Mouse (Mus musculus) liver, embryonic 12.5 days (tissue): ENCODE data around the gene Prelid1. TPM values are rescaled to one million over a fixed set of nuclear protein-coding genes. Genes with fewer than 3 reads are reported as not detected.

Source experiments
- ATAC-seq: fragments of 200-750 bp; cut with Nextera tagmentation; 2 replicates; pipeline ENCODE4 v1.8.0; 2017; ENCODE audit warnings: moderate number of reproducible peaks, mild to moderate bottlenecking, moderate library complexity
- H3K27ac ChIP-seq: fragments of 300-500 bp; sonication (generic); 2 replicates; pipeline ENCODE4 v1.5.1; 2016; ENCODE audit warnings: mild to moderate bottlenecking
- H3K27me3 ChIP-seq: fragments of 300-500 bp; sonication (generic); replicated peaks from 2 replicates; pipeline ENCODE4 v1.6.1; 2016; ENCODE audit warnings: mild to moderate bottlenecking, moderate library complexity
- H3K36me3 ChIP-seq: fragments of 300-500 bp; sonication (generic); 2 replicates; pipeline ENCODE4 v1.6.1; 2016; ENCODE audit warnings: mild to moderate bottlenecking, moderate library complexity
- H3K4me1 ChIP-seq: fragments of 300-500 bp; sonication (generic); 2 replicates; pipeline ENCODE4 v1.6.1; 2016
- H3K4me2 ChIP-seq: fragments of 300-500 bp; sonication (generic); 2 replicates; pipeline ENCODE4 v1.6.1; 2016; ENCODE audit warnings: mild to moderate bottlenecking, moderate library complexity
- H3K4me3 ChIP-seq: fragments of 300-500 bp; sonication (generic); 2 replicates; pipeline ENCODE4 v1.5.1; 2016; ENCODE audit warnings: mild to moderate bottlenecking, moderate library complexity
- H3K9ac ChIP-seq: fragments of 300-500 bp; sonication (generic); 2 replicates; pipeline ENCODE4 v1.6.1; 2016; ENCODE audit warnings: mild to moderate bottlenecking, moderate library complexity
- H3K9me3 ChIP-seq: fragments of 300-500 bp; sonication (generic); replicated peaks from 2 replicates; pipeline ENCODE4 v1.6.1; 2016; ENCODE audit warnings: mild to moderate bottlenecking, moderate library complexity
- WGBS: fragments of 180-500 bp; shearing (Covaris S2); methylation state at CpG from one replicate; pipeline ENCODE4 v1.1.7; 2016; ENCODE audit not compliant: insufficient replicate concordance; 5-methylcytosine and 5-hydroxymethylcytosine counted together
- polyA plus RNA-seq: library from polyadenylated mRNA; unstranded; fragments of >200 nt; fragmentation: Nextera tagmentation; extraction: Ambion mirVana; gene quantifications from 2 replicates; pipeline ENCODE4 v1.2.1, GENCODE M21; 2016

Prelid1 gene
- polyA plus RNA-seq, 1 experiment from 2014 or later, result 318 TPM

DNA sequence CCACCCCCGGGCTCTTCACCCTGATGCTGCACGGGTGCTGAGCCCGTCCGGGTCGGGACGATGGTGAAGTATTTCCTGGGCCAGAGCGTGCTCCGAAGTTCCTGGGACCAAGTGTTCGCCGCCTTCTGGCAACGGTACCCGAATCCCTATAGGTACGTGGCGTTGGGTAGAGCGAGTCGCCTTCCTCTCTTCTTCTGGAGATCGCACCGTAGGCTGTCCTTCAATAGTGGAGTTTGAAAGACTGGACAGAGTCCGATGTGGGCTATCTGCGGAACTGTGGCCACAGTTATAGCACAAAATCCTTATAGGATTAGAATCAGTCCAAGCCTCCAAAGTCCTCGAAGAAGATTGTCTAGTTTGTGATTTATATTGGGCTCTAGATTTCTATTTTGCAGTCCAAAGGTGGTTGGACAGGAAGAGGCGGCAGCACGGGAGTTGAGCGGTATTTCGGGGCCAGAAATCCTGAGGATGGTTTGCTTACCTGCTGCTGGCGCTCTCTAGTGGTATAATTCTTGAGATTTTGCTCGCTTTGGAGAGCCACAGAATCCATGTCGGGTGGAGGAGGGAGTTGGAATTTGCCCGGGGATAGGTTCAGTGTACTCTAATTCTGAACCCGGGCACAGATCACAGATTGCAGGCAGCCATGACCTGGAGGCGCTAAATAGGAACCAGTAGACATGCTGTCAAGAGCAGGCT lies 2.0 kb downstream of the Prelid1 start:
- peaks cover 55% of the 10 kb centered on the region for H3K4me1 ChIP-seq
- peaks cover 79% of the 10 kb centered on the region for H3K36me3 ChIP-seq
- peak overlapping the region; percentile 94 for H3K9ac ChIP-seq

DNA sequence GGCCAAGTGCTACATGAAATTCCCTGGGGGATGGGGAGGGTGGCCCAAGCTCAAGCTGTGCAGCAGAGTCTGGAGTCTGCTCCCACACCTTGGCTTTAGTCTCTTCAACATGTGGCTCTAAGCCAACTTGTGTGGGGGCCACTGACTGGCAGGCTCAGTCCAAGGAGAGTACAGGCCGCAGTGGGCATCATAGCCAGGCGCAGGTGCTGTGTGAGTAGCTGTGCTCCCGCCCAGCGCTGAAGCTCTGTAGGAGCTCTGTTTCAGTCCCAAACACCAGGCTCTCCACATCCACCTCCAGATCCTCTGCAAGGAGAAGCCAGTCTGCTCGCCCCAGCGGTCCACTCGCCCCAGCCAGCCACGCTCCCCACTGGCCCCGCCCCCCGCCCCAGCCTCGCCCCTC lies 5.3 kb downstream of the Prelid1 start:
- ATAC-seq, result no peak
- Histone ChIP-seq H3K4me3 (0 out of 2 replicates have a peak overlapping the region, but pooled peaks have one; percentile 1), H3K27ac (no peak overlapping the region), H3K27me3 (no peaks in the 10 kb centered on the region), H3K9me3 (no peaks in the 10 kb centered on the region), H3K4me1 (peaks cover 71% of the 10 kb centered on the region), H3K36me3 (peaks cover 56% of the 10 kb centered on the region), H3K4me2 (no peak overlapping the region), H3K9ac (no peak overlapping the region)
- 79% methylated on average over 11 of the region's 11 CpGs for WGBS

More for the DNA sequence above, 2.0 kb downstream of the Prelid1 start:
- Histone ChIP-seq H3K27me3 (no peaks in the 10 kb centered on the region), H3K4me3 (peak overlapping the region; percentile 83), H3K27ac (peak overlapping the region; percentile 86), H3K9me3 (no peaks in the 10 kb centered on the region), H3K4me2 (peak overlapping the region; percentile 95)
- 1% methylated on average over 31 of the region's 31 CpGs for WGBS
- no peak for ATAC-seq

DNA sequence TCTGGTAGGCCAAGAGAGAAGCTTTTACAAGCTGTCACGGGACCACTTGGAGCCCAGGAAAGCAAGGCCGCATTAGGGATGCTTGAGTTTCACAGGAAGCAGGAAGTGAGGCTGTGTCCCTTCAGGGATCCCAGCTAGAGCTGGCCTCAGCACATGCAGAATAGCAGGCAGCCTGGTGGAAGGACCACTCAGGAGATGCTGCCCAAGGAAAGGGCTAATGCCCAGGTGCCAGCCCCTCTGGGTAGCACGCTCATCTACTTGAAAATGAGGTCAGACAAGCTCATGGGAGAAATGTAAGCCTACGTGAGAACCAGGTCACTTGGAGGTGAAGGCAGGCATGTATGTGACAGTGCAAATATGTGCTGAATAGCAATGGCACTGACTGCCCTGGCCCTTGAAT lies 6.9 kb downstream of the Prelid1 start:
- WGBS, result 50% methylated on average over 4 of the region's 4 CpGs
- Histone ChIP-seq H3K27ac (peak overlapping the region; percentile 37; the same call in 1 of the 2 replicates), H3K4me2 (peak overlapping the region; percentile 78), H3K4me1 (peaks cover 77% of the 10 kb centered on the region), H3K9me3 (no peaks in the 10 kb centered on the region), H3K4me3 (peak overlapping the region; percentile 77), H3K9ac (peak overlapping the region; percentile 48), H3K27me3 (0 out of 2 replicates have a peak, but pooled peaks cover 6% of the 10 kb centered on the region), H3K36me3 (peaks cover 55% of the 10 kb centered on the region)
- no peak for ATAC-seq

DNA sequence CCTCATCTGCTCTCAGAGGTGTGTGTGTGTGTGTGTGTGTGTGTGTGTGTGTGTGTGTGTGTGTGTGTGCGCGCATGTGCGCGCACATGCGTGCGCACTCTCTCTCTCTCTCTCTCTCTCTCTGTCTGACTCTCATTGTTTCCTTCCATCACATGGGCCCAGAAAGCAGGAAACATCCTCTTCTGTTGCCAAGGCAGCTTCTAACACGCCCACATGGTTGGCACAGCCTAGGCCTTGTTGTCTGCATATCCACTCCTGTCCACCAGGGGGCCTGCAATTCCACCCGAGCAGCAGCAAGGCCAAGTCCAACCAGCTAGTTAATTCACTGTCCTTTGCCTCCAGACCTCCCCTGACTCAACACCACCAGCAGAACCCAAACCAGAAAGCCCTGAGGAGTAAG lies 7.3 kb downstream of the Prelid1 start:
- 0 out of 2 replicates have a peak, but pooled peaks cover 7% of the 10 kb centered on the region for H3K27me3 ChIP-seq
- peak; percentile 11; the same call in 1 of the 2 replicates for ATAC-seq
- peak overlapping the region; percentile 78 for H3K4me2 ChIP-seq
- H3K4me3 ChIP-seq, result peak overlapping the region; percentile 77
- peak overlapping the region; percentile 84 for H3K9ac ChIP-seq
- peaks cover 76% of the 10 kb centered on the region for H3K4me1 ChIP-seq
- 51% methylated on average over 8 of the region's 8 CpGs for WGBS
- H3K36me3 ChIP-seq, result peaks cover 55% of the 10 kb centered on the region
- peak overlapping the region; percentile 37; the same call in 1 of the 2 replicates for H3K27ac ChIP-seq
- H3K9me3 ChIP-seq, result no peaks in the 10 kb centered on the region

DNA sequence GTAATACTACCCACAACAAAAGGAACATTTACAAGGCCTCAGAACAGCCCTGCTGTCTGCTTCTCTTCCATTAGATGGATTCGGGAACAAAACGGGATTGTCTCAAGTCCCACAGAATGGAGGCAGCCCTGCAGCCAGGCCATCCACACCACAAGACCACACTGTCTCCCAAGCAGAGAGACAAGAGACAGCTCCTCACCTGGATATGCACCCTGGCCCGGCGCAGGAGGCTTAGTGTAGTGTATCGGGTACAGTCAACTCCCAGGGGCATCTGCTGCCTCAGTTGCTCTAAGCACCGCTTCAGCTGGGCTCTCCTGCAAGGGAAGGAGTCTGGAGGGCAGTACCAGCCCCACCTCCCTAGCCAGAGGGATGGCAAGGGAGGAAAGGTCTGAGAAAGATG lies 7.9 kb downstream of the Prelid1 start:
- H3K27ac ChIP-seq, result no peak overlapping the region; the same call in 1 of the 2 replicates
- peak overlapping the region; percentile 84 for H3K9ac ChIP-seq
- no peaks in the 10 kb centered on the region for H3K9me3 ChIP-seq
- H3K4me1 ChIP-seq, result peaks cover 70% of the 10 kb centered on the region
- peak overlapping the region; percentile 77 for H3K4me3 ChIP-seq
- 0 out of 2 replicates have a peak, but pooled peaks cover 7% of the 10 kb centered on the region for H3K27me3 ChIP-seq
- ATAC-seq, result no peak
- 74% methylated on average over 6 of the region's 6 CpGs for WGBS
- peak overlapping the region; percentile 78 for H3K4me2 ChIP-seq
- H3K36me3 ChIP-seq, result peaks cover 50% of the 10 kb centered on the region

DNA sequence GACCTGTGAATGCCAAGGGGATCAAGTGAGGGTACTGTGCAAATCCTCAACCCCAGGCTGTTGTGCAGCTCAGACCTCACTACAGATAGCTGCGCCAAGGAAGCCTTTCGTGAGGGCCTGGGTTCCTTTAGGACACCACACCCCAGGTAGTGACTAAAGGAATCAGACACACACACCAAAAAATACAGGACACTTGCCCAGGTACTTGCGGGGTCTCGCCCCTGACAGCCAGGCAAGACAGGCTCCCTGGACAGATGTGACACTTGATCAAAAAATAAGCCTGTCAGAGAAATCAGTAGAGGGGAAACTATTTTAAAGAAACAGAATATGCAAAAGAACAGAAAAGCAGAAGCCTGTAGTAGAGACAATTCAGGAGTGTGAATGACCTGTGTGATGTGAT lies 8.3 kb downstream of the Prelid1 start:
- H3K9me3 ChIP-seq, result no peaks in the 10 kb centered on the region
- peaks cover 46% of the 10 kb centered on the region for H3K36me3 ChIP-seq
- peak overlapping the region; percentile 92 for H3K27ac ChIP-seq
- H3K4me2 ChIP-seq, result peak overlapping the region; percentile 78
- peaks cover 66% of the 10 kb centered on the region for H3K4me1 ChIP-seq
- 83% methylated on average over 4 of the region's 4 CpGs for WGBS
- H3K27me3 ChIP-seq, result 0 out of 2 replicates have a peak, but pooled peaks cover 11% of the 10 kb centered on the region
- H3K9ac ChIP-seq, result peak overlapping the region; percentile 84
- peak overlapping the region; percentile 77 for H3K4me3 ChIP-seq
- no peak for ATAC-seq

DNA sequence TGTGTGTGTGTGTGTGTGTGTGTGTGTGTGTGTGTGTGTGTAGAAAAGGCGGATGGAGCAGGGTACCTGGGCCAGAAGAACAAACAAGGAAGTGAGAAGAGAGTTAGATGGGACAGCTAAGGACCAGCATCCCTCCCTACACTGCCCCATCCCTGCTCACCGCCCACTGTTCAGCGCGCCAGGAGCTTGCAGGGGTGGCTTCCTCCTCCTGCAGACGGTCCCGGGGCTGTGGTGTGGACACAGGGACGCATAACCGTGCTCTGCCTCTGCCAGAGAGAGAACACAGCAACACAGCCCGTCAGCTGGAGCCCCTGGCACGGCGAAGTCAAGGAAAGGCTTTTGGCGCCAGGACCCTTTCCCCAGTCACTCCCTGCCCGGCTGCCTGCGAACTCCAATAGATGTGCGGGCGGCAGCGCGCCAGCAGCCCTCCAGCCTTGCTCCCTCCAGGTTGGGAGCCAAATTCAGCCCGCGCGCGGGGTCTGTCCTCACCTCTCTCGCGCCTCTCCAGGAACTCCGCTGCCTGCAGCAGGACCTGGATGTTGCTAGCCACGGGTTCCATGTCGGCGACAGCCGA lies 8.9 kb downstream of the Prelid1 start:
- H3K9ac ChIP-seq, result peak overlapping the region; percentile 84
- peak overlapping the region; percentile 77 for H3K4me3 ChIP-seq
- peak; percentile 35 for ATAC-seq
- peaks cover 40% of the 10 kb centered on the region for H3K36me3 ChIP-seq
- H3K27ac ChIP-seq, result peak overlapping the region; percentile 92
- 0 out of 2 replicates have a peak, but pooled peaks cover 13% of the 10 kb centered on the region for H3K27me3 ChIP-seq
- H3K4me1 ChIP-seq, result peaks cover 60% of the 10 kb centered on the region
- H3K9me3 ChIP-seq, result no peaks in the 10 kb centered on the region
- under 1% methylated on average over 29 of the region's 29 CpGs for WGBS
- H3K4me2 ChIP-seq, result peak overlapping the region; percentile 78

DNA sequence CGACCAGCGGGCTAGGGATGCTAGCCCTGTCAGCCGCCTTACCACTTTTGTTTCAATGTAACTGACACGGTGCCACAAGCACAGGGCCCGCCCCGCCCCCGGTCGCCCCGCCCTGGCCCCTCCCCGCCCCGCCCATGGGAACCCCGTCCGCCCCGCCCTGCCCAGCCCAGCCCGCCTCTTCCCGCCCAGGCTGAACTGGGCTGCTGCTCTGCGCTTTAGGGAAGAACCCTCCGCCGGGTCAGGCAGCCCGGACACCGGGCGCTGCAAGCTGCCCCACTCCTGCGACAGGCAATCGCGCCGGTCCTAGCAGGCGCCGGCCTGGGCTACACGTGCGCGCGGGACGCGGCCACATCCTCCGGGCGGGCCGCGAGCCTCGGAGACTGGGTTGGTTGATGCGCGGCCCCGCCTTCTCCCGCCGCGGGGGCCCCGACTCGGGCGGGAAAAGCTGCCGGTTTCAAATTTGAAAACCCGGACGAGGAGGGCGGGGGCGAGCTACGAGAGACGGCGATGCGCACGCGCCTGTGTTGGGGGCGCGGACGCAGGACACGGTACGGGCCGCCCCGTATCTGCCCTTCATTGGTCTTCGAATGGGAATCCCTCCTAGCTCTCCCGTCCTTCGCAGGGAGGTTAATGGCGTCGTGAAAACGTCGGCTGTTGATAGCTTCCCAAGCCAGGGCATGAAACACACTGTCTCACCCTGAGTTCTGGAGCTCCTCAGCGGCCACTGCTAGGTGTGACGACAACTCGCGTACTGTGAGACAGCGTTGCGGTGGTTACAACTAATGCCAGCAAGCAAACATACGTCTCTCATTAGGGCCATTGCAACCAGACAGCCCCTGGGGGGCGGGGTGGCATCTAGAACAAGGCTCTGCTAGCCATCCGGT lies 9.6 kb downstream of the Prelid1 start, which contains the start of gene Mxd3:
Mxd3 (minus strand) TSS at position 141 of the 884 bp plus-strand sequence.
- WGBS, result under 1% methylated on average over 70 of the region's 82 CpGs
- Histone ChIP-seq H3K36me3 (peaks cover 33% of the 10 kb centered on the region), H3K4me2 (peak within 1 kb of the TSS; percentile 78), H3K27ac (peak within 1 kb of the TSS; percentile 92), H3K27me3 (0 out of 2 replicates have a peak, but pooled peaks cover 15% of the 10 kb centered on the region), H3K4me1 (peaks cover 57% of the 10 kb centered on the region), H3K9me3 (no peaks in the 10 kb centered on the region), H3K4me3 (peak within 1 kb of the TSS; percentile 77), H3K9ac (peak within 1 kb of the TSS; percentile 84)
- ATAC-seq, result peak; percentile 85

DNA sequence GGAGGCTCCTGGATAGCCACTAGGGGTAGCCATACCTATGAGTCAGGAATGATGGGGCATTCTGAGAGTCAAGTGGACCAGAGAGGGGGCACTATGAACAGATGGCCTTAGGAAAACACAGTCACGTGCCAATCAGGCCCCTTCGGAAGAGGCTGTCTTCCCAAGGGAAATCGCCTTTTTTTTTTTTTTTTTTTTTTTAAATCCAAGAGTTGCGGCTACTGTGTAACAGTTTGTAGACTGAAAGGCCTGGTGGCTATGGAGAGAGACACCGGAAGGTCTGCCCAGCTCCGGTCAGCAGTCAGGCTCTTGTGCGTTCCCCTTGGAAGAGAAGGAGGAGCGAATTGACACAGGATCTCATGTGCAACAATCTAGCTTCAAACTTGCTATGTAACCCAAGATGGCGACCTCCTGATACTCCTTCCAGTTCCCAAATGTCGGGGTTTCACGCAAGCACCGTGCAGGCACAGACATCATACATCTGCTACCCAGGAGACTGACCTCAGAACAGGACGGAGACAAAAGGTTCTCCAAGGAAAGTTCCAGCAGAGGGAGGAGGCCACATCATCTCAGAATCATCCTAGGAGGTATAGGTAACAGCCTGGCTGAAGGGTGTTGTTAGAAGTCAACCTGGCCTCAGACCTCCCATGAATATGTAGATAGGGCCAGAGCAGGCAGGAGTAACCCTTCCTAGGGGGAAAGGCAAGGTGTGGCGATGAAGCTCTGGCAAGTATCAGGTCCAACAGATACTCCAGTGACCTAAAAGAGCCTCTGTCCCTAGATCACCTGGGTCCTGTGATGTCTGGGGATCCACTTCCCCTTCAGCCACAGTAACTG lies 10.5 kb downstream of the Prelid1 start:
- Histone ChIP-seq H3K27me3 (0 out of 2 replicates have a peak, but pooled peaks cover 19% of the 10 kb centered on the region), H3K27ac (peak overlapping the region; percentile 92), H3K9me3 (no peaks in the 10 kb centered on the region), H3K9ac (peak overlapping the region; percentile 84), H3K4me3 (peak overlapping the region; percentile 77), H3K4me1 (peaks cover 52% of the 10 kb centered on the region), H3K4me2 (peak overlapping the region; percentile 78), H3K36me3 (peaks cover 24% of the 10 kb centered on the region)
- ATAC-seq, result no peak
- WGBS, result 47% methylated on average over 14 of the region's 14 CpGs

DNA sequence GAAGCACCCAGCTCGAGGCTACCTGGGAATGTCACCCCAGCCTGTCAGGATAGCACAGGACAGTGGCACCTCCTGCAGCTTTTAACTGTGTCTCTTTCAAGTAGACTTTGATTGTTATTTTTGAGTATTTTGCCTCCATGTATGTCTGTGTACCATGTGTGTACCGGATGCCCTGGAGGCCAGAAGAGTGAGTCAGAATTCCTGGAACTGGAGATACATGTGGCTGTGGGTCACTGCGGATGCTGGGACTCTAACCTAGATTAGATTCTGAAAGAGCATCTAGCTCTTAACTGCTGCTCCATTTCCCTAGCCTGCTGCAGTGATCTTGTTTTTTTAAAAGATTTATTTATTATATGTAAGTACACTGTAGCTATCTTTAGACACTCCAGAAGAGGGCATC lies 12.0 kb downstream of the Prelid1 start:
- H3K4me1 ChIP-seq, result peaks cover 43% of the 10 kb centered on the region
- H3K9me3 ChIP-seq, result no peaks in the 10 kb centered on the region
- WGBS, result 55% methylated on average over 3 of the region's 3 CpGs
- no peak overlapping the region for H3K27ac ChIP-seq
- peaks cover 27% of the 10 kb centered on the region; the same call in 1 of the 2 replicates for H3K27me3 ChIP-seq
- no peak overlapping the region for H3K9ac ChIP-seq
- H3K36me3 ChIP-seq, result peaks cover 9% of the 10 kb centered on the region
- H3K4me2 ChIP-seq, result no peak overlapping the region
- no peak for ATAC-seq
- H3K4me3 ChIP-seq, result no peak overlapping the region

DNA sequence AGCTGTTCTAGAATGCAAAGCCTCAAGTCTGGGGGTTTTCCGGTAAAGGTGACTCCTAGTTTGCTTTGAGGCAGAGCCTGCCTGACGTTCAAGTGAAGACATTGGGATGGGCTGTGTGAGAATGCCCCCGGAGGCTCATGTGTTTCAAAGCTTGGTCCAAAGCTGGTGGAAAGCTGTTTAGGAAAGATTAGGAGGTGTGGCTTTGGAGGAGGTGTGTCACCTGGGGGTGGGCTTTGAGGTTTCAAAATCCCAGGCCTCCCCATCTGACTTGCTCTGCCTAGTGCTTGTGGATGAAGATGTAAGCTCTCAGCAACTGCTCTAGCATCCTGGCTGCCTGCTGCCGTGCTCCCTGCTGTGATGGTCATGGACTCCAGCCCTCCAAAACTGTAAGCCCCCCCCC lies 15.4 kb downstream of the Prelid1 start:
- no peak overlapping the region for H3K4me3 ChIP-seq
- H3K9ac ChIP-seq, result no peak overlapping the region
- WGBS, result 69% methylated on average over 4 of the region's 4 CpGs
- peaks cover 27% of the 10 kb centered on the region; the same call in 1 of the 2 replicates for H3K27me3 ChIP-seq
- no peak for ATAC-seq
- no peaks in the 10 kb centered on the region for H3K9me3 ChIP-seq
- H3K36me3 ChIP-seq, result no peaks in the 10 kb centered on the region
- peaks cover 37% of the 10 kb centered on the region for H3K4me1 ChIP-seq
- no peak overlapping the region for H3K4me2 ChIP-seq
- no peak overlapping the region for H3K27ac ChIP-seq
